Mouse (Mus musculus) T-helper 1 cell (primary cell): ENCODE results near the gene Msi2.

Experiments used
- in situ Hi-C: fragments of 300-600 bp; cut with MboI, MseI; formaldehyde crosslinking; loops from one replicate; pipeline ENCODE4 v1.15.1; 2025; ENCODE audit warnings: high pct_unique_total_duplicates

The Msi2 gene

DNA sequence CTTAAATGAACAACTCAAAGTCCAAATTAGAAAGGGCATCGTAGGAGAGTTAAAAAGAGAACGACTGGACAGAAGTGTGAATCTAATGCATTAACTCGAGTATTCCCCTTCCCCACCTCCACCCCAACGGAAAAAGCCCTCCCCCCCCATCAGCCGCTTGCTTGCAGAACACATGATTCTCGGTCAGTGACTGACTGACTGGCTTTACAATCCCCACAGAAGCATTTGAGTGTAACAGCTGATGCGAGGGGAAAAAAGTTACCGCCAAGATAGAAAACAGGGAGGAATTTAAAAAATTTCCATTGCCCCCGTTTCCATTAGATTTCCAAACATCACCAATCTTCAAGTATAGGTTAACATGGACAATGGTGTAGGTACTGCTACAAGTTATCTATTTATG is 4.8 kb downstream of the Msi2 start:
- in situ Hi-C loops, result no loop called here

DNA sequence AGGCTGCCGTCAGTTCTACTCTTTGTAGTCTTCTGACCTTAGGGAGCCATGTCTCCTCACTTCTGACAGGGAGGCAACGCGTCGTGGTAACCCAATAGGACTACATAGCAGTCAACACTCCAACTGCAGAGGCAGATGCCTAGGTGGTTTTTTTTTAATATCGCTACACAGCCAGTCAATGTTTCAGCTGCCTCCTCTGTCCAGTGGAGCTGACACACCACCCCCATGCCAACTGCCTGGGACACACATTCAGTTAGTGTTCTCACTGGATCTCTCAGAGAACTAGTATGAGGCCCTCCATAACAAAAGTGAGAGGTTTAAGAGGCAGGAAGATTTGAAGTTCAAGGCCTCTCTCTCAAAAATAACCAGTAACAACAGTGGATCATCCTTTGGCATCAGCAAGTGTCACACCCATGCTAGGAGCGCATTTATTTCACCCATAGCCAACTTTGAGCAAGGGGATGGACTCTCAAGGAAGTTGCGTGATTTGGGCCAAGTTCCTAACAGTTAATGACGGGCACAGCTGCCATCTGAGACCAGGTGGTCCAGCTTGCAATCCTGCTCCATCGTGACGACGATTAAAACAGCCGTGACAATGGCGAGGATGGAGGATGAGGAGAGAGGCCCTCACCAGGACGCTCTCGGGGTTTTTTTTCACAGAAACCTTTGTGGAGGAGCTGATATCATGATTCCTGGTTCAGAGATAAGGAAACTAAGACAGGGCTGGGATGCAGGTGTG is 8.3 kb downstream of the Msi2 start:
- in situ Hi-C loops, result no loop called here

DNA sequence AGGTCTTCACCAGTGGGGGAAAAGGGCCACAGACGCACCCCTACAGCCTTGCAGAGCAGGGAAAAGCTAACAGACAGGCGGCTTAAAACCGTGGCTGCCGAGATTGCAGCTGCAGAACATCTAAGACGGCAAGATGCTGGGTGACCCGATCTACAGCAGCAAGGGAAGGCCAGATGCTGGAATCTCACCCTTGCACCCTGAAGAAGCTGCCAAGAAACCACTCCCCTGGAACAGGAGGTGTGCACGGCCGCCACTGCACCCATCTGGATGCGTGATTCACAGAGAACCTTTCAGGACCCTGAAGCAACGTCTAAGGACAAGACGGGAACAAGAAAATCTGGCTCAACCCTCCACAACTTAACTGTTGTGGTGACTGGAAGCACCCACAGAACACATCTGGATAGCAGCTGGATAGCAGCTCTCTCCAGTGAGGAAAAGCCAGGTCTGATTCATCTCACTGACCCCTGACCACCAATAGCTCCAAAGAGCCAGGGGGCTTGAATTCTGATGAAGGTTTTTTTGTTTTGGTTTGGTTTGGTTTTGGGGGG is 11.0 kb downstream of the Msi2 start:
- in situ Hi-C loops, result no loop called here

DNA sequence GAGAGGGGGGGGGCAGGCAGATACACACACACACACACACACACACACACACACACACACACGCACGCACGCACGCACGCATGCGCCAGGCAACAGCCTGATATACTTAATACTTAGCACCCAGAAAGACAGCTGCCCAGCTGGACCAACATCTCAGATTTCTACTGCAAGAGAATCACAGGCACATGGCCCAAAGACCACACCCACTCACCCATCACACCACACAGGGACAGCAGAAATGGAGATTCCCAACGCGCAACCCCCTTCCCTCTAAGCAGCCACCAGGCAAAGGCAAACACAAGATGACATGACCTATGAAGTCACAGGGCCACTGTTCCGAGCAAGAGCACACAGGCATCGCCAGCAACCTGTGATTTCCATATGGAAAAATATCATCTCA is 13.6 kb downstream of the Msi2 start:
- in situ Hi-C loops, result no loop called here

DNA sequence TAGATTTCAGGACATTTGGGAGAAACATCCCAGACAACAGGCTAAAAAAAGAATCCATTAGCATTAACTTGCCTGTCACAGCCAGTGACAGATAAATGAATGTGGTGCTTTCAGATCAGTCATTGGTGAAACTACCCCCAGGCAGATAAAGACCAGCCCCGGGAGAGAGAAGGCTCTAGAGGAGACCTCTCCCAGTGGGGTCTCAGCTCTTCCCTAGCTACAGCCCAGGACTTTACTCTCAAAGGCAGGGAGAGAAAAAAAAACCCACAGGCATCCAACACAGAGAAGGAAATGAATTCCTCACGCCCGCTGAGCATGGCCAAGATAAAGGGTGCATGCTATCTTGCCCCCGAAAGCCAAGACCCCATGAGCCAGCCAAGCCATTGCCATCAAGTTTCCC is 15.1 kb downstream of the Msi2 start:
- in situ Hi-C loops, result no loop called here

DNA sequence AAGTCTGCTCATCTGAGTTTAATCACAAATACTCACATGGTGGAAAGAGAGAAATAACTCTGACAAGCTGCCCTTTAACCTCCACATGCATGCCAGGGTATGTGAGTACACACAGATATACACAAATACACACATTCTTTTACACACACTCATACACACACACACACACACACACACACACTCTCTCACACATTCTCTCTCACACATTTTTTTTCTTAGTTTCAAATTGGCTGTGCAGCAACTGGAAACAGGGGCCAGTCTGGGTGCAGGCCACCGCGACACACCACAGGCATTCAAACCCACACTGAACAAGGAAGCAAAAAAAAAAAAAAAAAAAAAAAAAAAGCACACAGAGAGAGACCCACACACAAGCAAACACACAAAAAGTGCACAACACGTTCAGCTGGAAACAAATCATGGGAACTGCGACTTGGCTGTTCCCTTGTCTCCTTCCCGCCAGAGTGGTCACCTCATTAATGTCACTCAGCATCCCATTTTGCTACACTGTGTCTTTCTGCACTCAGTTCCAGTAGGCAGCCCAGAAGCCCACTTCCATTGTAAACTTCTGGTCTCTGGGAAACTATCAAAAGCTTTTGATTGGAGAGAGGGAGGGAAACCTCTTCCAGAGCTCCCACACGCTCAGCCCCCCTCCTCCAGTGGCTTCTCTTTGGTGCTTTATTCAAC is 16.2 kb downstream of the Msi2 start:
- in situ Hi-C loops, result no loop called here

DNA sequence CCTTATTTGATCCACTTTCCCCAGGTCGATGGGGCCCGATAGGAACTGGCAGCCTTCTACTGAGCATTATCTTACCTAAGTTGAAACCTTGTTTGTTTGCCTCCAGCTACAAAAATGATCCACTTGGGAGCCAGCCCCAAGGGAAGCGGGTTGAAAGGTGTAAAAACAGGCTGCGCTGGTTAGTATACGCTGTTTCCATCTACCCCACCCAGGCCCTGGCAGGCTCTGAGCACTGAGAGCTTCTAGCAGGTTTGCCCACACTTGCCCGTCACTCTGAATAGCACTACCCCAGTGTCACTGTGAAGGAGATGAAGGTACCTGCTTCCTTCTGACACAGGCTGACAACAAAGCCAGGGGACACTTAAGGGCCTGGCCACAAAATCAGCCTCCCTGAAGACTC is 17.3 kb downstream of the Msi2 start:
- in situ Hi-C loops, result no loop called here

DNA sequence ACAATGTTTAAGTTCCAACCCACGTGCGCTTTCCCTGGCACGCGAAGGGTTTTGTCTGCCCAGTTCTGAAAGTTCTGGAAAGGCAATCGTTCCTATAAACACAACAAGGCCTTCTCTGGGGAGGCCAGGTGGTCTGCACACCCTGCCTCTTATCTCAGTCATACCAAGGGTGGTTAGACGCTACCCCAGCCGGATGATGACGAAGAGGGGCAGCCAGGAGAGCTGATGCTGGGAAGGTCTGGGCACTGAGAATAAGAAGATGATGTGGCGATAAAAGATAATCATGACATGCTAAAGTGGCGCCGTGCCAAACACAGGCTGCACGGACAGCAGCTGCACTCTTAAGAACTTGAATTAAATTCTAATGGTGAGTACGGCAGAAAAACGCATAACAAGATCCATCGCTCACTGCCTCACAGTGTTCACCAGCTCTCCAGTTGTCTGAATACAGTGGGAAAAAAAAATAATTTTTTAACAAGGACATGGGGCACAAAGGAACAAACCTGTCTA is 18.1 kb downstream of the Msi2 start:
- in situ Hi-C loops, result no loop called here

DNA sequence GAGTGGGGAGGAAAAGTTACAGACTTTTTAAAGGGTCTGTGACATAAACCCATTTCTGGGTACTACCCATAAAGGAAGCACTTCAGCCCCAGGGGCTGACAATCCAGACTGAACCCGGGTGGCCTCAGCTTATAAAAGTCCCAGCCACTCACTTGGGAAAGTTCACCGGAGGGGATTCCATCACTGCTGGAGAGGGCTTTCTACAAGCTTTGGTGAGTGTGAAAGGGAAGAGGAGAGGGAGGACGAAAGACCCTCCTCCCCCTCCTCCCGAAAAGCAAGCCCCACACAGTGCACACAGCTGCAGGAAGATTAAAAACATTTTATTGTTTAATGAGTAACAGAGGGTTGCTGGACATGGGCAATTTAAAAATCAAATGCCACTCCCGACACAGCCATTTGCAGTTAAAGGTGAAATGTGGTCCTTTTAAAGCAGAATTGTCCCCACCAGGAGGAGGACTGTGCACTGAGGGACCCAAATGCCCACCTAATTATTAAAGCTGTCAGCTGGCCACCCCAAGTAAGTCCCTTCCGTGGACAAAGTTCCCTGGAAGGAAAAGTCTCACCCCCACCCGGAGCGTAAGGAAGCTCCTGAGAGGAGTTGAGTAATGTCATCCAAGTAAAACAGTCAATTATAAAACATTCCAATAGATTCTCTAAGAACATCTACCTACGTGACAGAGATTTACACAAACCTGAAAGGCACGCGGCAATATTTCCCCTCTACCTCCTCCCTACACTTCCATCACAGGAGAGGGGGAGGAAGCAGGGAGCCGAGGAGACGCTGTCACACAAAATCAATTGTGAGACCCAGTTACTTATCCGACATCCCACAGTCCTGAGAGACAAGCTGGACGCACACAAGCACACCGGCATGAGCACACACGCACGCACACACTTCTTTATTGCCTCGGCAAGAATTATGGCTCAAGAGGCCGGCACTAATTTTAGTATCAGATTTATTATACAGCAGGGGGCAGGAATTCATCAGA is 24.1 kb downstream of the Msi2 start:
- in situ Hi-C loops, result no loop called here

DNA sequence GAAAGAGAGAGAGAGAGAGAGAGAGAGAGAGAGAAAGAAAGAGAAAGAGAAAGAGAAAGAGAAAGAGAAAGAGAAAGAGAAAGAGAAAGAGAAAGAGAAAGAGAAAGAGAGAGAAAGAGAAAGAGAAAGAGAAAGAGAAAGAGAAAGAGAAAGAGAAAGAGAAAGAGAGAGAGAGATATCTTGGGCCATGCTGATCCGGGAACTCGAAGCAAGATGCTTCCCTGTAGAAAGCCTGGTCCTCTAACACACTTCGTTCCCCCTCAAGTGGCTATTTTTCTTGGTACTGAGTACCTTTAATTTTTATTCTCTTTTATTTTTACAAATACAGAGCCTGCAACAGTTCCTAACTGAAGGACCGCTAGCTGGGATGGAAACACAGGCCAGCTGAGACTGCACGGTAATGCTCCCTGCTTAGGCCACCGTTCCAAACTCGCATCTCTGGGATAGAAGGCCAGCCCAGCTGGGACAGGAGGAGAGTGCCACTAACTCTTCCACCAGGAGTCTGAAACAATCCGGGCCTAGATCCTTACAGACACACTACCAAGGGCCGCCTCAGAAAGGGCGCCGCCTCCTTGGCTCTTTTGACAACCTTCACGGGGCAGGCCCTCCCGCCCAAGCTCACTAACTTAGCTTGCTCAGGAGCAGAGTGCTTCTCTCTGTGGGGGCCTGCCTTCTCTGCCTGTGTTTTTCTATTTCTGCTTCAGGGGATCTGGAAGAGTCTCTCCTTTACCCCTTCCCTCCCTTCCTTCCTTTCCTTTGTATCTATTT is 25.1 kb downstream of the Msi2 start:
- in situ Hi-C loops, result no loop called here

DNA sequence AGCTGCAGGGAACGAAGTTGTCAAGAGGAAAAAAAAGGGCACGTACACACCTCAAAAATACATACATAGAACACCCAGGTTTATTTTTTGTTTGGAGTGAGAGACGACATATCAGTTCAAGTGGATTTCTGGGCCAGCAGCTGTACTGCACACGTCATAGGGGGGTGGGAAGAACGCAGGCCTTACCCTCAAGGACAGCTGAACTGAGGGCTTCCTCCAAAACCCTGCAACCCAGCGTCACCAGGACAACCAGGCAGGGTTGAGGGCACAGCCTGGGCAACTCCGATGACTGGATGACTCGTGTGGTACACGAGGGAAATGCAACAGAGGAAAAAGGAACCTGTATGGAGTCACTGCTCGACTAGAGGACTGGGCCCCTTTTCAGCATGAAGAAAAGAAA is 25.9 kb downstream of the Msi2 start:
- in situ Hi-C loops, result no loop called here

DNA sequence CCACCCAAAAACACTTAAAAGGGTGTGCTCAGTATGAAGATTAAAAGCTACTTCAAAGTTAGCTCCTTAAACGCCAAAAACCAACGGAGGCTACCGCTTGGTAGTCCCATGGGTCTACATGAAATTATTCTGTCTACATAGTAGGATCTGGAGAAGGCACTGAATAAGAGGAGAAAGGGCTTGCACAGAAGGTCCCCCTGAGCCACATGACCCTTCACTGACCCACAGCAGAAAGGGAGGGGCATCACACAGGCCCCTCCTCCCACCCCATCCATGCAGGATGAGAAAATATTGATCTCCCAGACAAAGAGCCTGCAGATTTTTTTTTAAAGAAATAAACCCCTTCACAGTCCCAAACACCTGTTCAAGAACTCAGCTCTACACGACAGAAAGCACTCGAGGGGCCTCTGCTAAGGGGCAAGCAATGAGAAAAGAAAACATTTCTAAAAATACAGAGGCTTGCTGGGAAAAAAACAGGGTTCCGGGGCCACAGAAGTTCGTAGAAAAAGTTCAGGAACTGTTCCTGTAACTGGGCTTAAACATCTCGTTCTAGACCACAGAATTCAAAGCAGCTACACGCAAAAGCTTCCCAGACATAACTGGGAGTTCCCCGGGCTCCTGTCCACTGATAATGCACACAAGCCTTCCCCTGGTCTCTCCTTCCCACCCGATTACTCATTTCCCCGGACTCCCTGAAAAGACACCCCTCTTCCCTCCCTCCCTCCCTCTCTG is 27.6 kb downstream of the Msi2 start:
- in situ Hi-C loops, result no loop called here

DNA sequence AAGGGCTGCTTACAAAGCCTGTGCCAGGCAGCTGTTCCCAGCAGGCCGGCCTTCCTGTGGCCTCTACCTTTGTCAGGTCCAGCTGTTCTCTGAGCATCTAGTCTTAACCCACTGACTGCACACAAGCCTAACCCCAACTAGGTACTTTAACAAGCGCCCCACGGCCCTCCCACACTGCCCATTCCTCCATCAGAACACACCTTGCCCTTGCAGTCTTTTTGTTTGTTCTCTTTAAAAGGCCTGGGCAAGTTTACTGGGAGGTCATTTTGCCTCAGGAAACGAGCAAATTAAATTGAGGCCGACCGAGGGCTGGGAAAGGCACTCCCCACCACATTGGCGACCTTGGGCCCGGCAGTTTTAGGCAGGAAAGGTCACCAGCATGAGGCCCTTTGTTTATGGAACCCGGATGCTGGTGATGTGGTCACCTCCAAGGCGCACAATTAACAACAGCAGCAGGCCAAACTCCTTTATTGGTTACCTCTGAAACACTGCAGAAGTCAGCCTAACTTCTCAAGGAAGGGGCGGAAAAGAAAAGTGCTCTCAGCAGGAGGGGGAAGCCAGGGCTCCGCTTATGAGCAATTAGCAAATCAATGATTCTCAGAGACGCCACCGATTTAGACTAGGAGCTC is 28.4 kb downstream of the Msi2 start:
- in situ Hi-C loops, result no loop called here

DNA sequence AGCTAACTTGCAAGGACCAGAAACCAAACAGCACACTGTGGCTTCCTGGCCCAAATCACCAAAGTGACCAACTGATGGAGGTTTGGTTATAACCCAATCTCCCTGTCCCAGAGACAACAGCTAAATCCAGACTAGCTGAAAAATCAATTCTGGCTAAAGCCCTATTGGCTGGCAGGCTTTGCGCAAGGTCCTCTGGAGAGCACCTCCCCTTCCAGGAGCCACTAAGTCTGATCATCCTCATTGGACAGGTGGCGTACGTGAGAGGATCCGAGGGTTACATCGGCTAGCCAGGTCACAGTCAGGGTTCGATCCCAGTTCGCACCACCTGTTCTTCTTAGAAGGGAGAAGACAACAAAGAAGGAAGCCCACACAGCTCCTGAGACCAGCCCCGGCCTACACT is 29.7 kb downstream of the Msi2 start:
- in situ Hi-C loops, result no loop called here

DNA sequence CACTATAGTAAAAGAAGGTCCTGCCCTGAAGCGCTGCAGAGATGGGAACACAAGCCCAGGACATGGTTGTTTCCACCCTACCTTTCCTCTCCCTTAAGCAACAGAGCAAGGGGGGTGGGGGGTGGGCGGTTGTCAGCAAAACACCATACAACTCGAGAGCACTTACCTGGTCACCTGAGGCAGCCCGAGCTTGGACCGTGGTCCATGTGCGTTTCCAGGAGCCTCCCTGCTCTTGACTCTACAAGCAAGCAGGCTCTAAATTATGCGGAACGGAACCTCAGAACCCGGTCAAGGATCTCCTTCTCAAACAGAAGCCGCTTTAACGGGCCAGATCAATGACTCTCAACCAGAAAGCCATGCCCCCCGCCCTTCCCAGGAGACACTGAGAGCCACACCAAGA is 30.6 kb downstream of the Msi2 start:
- in situ Hi-C loops, result no loop called here

DNA sequence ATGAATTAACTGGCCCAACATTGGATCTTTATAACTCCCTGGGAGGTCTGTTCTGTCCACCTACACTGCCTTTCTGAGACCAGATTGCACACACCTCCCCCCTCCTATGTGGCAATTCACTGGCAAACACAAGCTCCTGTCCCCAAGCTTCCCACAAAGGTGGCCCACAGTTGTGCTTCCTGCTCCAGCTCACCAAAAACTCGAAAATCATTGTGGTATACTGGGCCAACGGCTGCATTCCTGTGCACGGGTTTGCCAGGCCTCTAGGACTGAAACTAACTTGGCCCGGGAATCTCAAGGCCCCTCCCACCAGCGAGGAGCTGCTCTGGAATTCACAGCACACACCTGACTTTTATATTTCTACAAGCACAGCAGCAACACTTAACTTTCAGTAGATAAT is 31.3 kb downstream of the Msi2 start:
- in situ Hi-C loops, result no loop called here

DNA sequence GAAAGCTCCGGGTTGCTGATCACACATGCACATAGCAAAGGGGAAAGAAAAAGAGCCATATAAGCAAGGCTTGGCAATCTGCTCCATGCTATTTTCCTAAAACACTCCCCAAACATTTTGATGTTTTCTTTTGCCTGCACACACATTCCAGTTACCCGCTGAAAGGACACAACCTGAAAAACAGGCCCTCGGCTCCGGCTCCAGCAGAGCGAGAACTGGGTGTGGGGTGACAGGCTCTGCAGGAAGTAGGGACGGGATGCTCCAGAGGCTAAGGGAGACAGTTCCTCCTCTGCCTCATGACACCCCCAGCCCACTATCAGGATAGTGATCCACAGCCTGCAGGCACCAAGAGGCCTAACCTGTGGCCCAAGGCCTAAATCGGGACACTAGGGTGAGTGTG is 32.3 kb downstream of the Msi2 start:
- in situ Hi-C loops, result no loop called here

DNA sequence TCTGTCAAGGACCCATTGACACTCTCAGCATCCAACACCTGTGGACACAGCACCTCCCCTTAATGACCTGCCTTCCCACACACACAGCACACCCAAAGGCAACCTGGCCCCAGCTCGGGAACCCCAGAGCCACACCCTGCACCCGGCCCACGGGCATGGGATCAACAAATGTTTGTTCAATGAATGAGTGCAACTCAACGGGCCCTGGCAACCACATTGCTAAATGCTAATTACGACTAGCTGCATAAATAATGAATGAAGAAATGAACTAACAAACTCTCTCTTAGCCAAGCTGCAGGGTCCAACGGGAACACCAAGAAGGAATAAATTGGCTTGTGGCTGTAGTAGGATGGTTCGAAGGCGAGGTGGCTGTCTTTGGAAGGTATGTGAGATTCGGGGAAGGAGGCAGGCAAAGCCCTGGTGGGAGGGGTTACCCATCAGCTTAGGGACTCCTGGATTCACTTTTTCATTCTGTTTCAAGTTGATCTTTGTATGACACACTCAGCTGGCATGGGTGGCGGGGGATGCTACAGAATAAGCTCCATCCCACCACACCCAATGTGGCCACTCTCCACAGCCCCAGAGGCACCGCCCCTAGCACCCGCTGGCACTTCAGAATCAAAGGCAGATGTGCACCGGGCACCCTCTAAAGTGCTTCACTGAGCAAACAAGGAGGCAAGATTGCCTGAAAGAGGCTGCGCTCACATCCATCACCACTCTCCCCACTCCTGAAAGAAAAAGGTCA is 35.1 kb downstream of the Msi2 start:
- in situ Hi-C loops, result no loop called here

DNA sequence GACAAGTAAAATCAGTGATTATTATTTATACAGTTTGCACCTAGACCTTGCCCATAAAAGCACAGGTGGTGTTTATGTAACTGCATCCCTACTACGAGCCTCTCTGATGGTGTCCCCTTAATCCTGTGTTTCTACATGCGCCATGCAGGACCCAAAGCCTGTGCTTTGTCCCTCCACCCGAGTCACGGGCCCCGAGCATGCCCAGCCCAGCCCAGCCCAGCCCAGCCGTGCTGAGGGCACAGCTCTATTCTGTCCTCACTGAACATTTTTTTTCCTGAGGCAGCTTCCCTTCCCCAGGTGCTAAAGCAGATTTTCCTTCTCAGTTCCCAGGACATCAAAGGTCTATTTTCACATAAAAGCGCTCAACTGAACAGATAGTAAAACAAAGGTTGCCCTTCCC is 41.0 kb downstream of the Msi2 start:
- in situ Hi-C loops, result no loop called here
